Mouse (Mus musculus): ENCODE results near the gene Tnfsf15. TPM values are rescaled to one million over a fixed set of nuclear protein-coding genes. Genes with fewer than 3 reads are reported as not detected.

Gene Tnfsf15
- total and polyA plus RNA-seq, 3 experiments = 63.3 to 127 (median 93.9) TPM

GRCm38 (mm10) chr4:63777223-63777622 lies 32.3 kb upstream of the Tnfsf15 start (continued):
- TF ChIP-seq USF2 (conservative IDR thresholded peaks at IDR 0.05; ENCODE audit: low read depth, low read length) = no peak
- no peak for TF ChIP-seq RCOR1 (conservative IDR thresholded peaks at IDR 0.05; ENCODE audit: low read depth, low read length)
- TF ChIP-seq SMC3 (IDR thresholded peaks at IDR 0.05; ENCODE audit: low read depth, low read length) = 0 out of 2 replicates have a peak, but pooled peaks have one; percentile 8

- H3K27ac ChIP-seq (ENCODE audit: insufficient read depth, low read depth) = 0 out of 2 replicates have a peak overlapping the region, but pooled peaks have one; percentile 25
- H3K9ac ChIP-seq (ENCODE audit: insufficient read depth, low read depth) = no peak overlapping the region
- H3K27me3 ChIP-seq (replicated peaks) = no peaks in the 10 kb centered on the region
- dilution Hi-C loops (cut with MboI; ENCODE audit: extremely low pct_ligation_motif_present, extremely low pct_unique_long_range_greater_than_20kb, low sequenced_read_pairs) = no loop called here
- in situ Hi-C loops (cut with MboI; ENCODE audit: low pct_ligation_motif_present, low pct_unique_long_range_greater_than_20kb, low sequenced_read_pairs) = loop anchor here (25.0 kb wide), 1 partner anchor 361 kb away; the partner anchor contains the start of gene Akna
- no peaks in the 10 kb centered on the region for H3K9me3 ChIP-seq (replicated peaks; ENCODE audit: low read length)
- no peak overlapping the region for H3K4me2 ChIP-seq (ENCODE audit: insufficient read depth, low read depth, poor library complexity, severe bottlenecking)
- no peak overlapping the region for H3K4me3 ChIP-seq (replicated peaks in 1 of 3; ENCODE audit: low read depth in 2 of 3, low read length in 2 of 3, poor library complexity in 1 of 3)
- H3K79me2 ChIP-seq (replicated peaks; ENCODE audit: control insufficient read depth, extremely low read depth, insufficient read depth, poor library complexity, severe bottlenecking) = no peaks in the 10 kb centered on the region
- peaks cover 16 to 84% of the 10 kb centered on the region in 2 experiments for H3K4me1 ChIP-seq (ENCODE audit: control insufficient read depth in 1 of 2, insufficient read depth in 2 of 2)
- peak; percentile 48 for DNase-seq (ENCODE audit: extremely low read depth)
- TF ChIP-seq ZKSCAN1 (IDR thresholded peaks at IDR 0.05; ENCODE audit: borderline replicate concordance, low read depth, low read length) = no peak
- TF ChIP-seq MAZ (IDR thresholded peaks at IDR 0.05; ENCODE audit: low read depth, low read length) = 0 out of 2 replicates have a peak, but pooled peaks have one; percentile 45
- peak; percentile 63; the same call in 1 of the 2 replicates for TF ChIP-seq EP300 (IDR thresholded peaks at IDR 0.05; ENCODE audit: low read length)
- TF ChIP-seq CTCF (conservative IDR thresholded peaks at IDR 0.05 in 1 of 2, IDR thresholded peaks at IDR 0.05 in 1 of 2; ENCODE audit: low read depth in 2 of 2, low read length in 2 of 2) = no peak
- peak; percentile 38; the same call in 1 of the 2 replicates for TF ChIP-seq IRF4 (IDR thresholded peaks at IDR 0.05; ENCODE audit: low read depth, low read length)
- TF ChIP-seq RAD21 (IDR thresholded peaks at IDR 0.05; ENCODE audit: low read depth, low read length) = no peak
- TF ChIP-seq ZNF384 (IDR thresholded peaks at IDR 0.05; ENCODE audit: low read depth, low read length) = 0 out of 2 replicates have a peak, but pooled peaks have one; percentile 35
- TF ChIP-seq TCF12 (IDR thresholded peaks at IDR 0.05; ENCODE audit: low read depth, low read length) = no peak
- peak; percentile 25 for TF ChIP-seq ETS1 (conservative IDR thresholded peaks at IDR 0.05; ENCODE audit: low read depth, low read length)
- TF ChIP-seq GABPA (IDR thresholded peaks at IDR 0.05; ENCODE audit: insufficient replicate concordance, low read depth, low read length) = no peak
- no peak for TF ChIP-seq USF1 (IDR thresholded peaks at IDR 0.05; ENCODE audit: low read depth, low read length)
- peak; percentile 78; the same call in 1 of the 2 replicates for TF ChIP-seq MAFK (IDR thresholded peaks at IDR 0.05; ENCODE audit: insufficient replicate concordance, low read length)
- no peak for TF ChIP-seq BHLHE40 (IDR thresholded peaks at IDR 0.05; ENCODE audit: low read depth, low read length)
- TF ChIP-seq JUN (IDR thresholded peaks at IDR 0.05; ENCODE audit: insufficient read depth, low read depth, low read length) = no peak
- TF ChIP-seq USF2 (conservative IDR thresholded peaks at IDR 0.05; ENCODE audit: low read depth, low read length) = no peak
- no peak for TF ChIP-seq SIN3A (IDR thresholded peaks at IDR 0.05; ENCODE audit: low read length)
- TF ChIP-seq MYC (IDR thresholded peaks at IDR 0.05; ENCODE audit: low read depth, low read length) = no peak
- TF ChIP-seq NELFE (IDR thresholded peaks at IDR 0.05; ENCODE audit: low read depth, low read length) = no peak
- TF ChIP-seq PAX5 (IDR thresholded peaks at IDR 0.05; ENCODE audit: low read length) = no peak
- TF ChIP-seq MEF2A (IDR thresholded peaks at IDR 0.05; ENCODE audit: borderline replicate concordance, low read depth, low read length) = no peak
- no peak for TF ChIP-seq SMC3 (IDR thresholded peaks at IDR 0.05; ENCODE audit: low read depth, low read length)
- TF ChIP-seq TBP (conservative IDR thresholded peaks at IDR 0.05; ENCODE audit: low read depth, low read length) = 0 out of 2 replicates have a peak, but pooled peaks have one; percentile 20
- TF ChIP-seq HCFC1 (IDR thresholded peaks at IDR 0.05; ENCODE audit: low read depth, low read length) = no peak
- TF ChIP-seq MXI1 (IDR thresholded peaks at IDR 0.05; ENCODE audit: low read depth, low read length) = no peak
- TF ChIP-seq RCOR1 (conservative IDR thresholded peaks at IDR 0.05; ENCODE audit: low read depth, low read length) = no peak
- TF ChIP-seq MAX (IDR thresholded peaks at IDR 0.05; ENCODE audit: low read length) = peak; percentile 47; the same call in 1 of the 2 replicates
- no peak for TF ChIP-seq CHD2 (IDR thresholded peaks at IDR 0.05; ENCODE audit: low read length)
- no peak for TF ChIP-seq POLR2AphosphoS2 (IDR thresholded peaks at IDR 0.05; ENCODE audit: low read depth, low read length)
- TF ChIP-seq ELF1 (IDR thresholded peaks at IDR 0.05; ENCODE audit: low read depth, low read length) = no peak
- no peaks in the 10 kb centered on the region for H3K36me3 ChIP-seq (replicated peaks in 1 of 2; ENCODE audit: control insufficient read depth in 1 of 2, insufficient read depth in 1 of 2, low read length in 1 of 2)
These were observed 28.6 kb upstream of the Tnfsf15 start for GRCm38 (mm10) chr4:63773306-63774090.

All from CH12.LX (cell line).